Mouse (Mus musculus) midbrain, embryonic 15.5 days (tissue): ENCODE results near the gene Reep6. TPM values are rescaled to one million over a fixed set of nuclear protein-coding genes. Genes with fewer than 3 reads are reported as not detected.
A peak's percentile ranks its signal among the peaks of the same experiment; 100 is the strongest.

Experiments used
- ATAC-seq: fragments of 200-750 bp; cut with Nextera tagmentation; replicated peaks from 2 replicates; pipeline ENCODE4 v1.8.0; 2017; ENCODE audit warnings: moderate TSS enrichment
- H3K27ac ChIP-seq: fragments of 300-500 bp; sonication (generic); 2 replicates; pipeline ENCODE4 v1.5.1; 2015; ENCODE audit warnings: mild to moderate bottlenecking, inconsistent platforms
- H3K27me3 ChIP-seq: fragments of 300-500 bp; sonication (generic); replicated peaks from 2 replicates; pipeline ENCODE4 v1.6.1; 2015; ENCODE audit warnings: inconsistent platforms
- H3K36me3 ChIP-seq: fragments of 300-500 bp; sonication (generic); replicated peaks from 2 replicates; pipeline ENCODE4 v1.6.1; 2015; ENCODE audit warnings: inconsistent platforms
- H3K4me1 ChIP-seq: fragments of 300-500 bp; sonication (generic); 2 replicates; pipeline ENCODE4 v1.6.1; 2015; ENCODE audit warnings: inconsistent platforms
- H3K4me2 ChIP-seq: fragments of 300-500 bp; sonication (generic); 2 replicates; pipeline ENCODE4 v1.6.1; 2015; ENCODE audit warnings: inconsistent platforms, mild to moderate bottlenecking, moderate library complexity
- H3K4me3 ChIP-seq: fragments of 300-500 bp; sonication (generic); 2 replicates; pipeline ENCODE4 v1.5.1; 2015; ENCODE audit warnings: mild to moderate bottlenecking, inconsistent platforms
- H3K9ac ChIP-seq: fragments of 300-500 bp; sonication (generic); 2 replicates; pipeline ENCODE4 v1.6.1; 2015; ENCODE audit warnings: mild to moderate bottlenecking, inconsistent platforms
- H3K9me3 ChIP-seq: fragments of 300-500 bp; sonication (generic); 2 replicates; pipeline ENCODE4 v1.6.1; 2016; ENCODE audit warnings: inconsistent platforms
- WGBS: fragments of 180-500 bp; shearing (Covaris S2); methylation state at CpG from one replicate; pipeline ENCODE4 v1.1.7; 2015; ENCODE audit warnings: mixed read lengths; 5-methylcytosine and 5-hydroxymethylcytosine counted together
- microRNA-seq: library from miRNA; unstranded; fragments of <30 nt; microRNA quantifications from one replicate; pipeline ENCODE4, GENCODE M21; 2016
- polyA plus RNA-seq: library from polyadenylated mRNA; unstranded; fragments of >200 nt; fragmentation: Nextera tagmentation; extraction: Ambion mirVana; gene quantifications from 2 replicates; pipeline ENCODE4 v1.2.1, GENCODE M21; 2015

Gene Reep6
- polyA plus RNA-seq, 1 experiment from 2014 or later: 5.5 TPM

DNA sequence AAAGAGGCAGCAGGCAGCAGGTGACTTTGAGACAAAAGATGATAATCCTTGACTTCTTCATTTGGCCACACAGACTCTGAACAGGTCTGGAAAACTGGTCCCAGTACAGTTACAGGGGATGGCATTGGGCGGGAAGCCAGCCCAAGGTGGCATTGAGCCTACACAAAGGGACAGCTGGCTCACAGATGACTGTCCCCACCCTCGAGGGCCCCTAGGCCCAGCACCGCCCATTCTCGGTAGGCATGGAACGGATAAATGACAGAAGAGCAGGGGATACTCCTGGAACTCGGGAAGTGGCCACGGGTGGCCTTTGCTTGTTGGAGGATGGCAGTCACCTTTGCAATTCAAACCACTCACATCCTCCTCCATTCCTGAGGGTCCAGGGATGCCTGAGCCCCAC lies 55.6 kb downstream of the Reep6 start:
- Histone ChIP-seq H3K4me2 (peak overlapping the region; percentile 69), H3K36me3 (peaks cover 26% of the 10 kb centered on the region), H3K9ac (peak overlapping the region; percentile 99), H3K4me3 (peak overlapping the region; percentile 95), H3K27ac (peak overlapping the region; percentile 96), H3K9me3 (no peaks in the 10 kb centered on the region), H3K4me1 (peaks cover 37% of the 10 kb centered on the region), H3K27me3 (no peaks in the 10 kb centered on the region)
- WGBS: 4% methylated on average over 7 of the region's 7 CpGs
- peak; percentile 0; the same call in 1 of the 2 replicates for ATAC-seq

Small RNA genes lying within 50 kb of the gene (microRNA-seq; reads per million reads assigned to microRNA genes)
- gene Gm22721: not detected

Other genes starting within 250 kb of the Reep6 start
- 13.8 and 16.8 TPM in 2 replicates for gene Sbno2, start 224.4 kb upstream of the Reep6 start, polyA plus RNA-seq
- 19.6 and 20.5 TPM in 2 replicates for gene Stk11, start 214.2 kb upstream of the Reep6 start, polyA plus RNA-seq
- gene Atp5d, start 191.3 kb upstream of the Reep6 start, polyA plus RNA-seq: 444 and 468 TPM in 2 replicates
- gene Cbarp, start 189.1 kb upstream of the Reep6 start, polyA plus RNA-seq: 65.7 and 66.9 TPM in 2 replicates
- 29.5 and 29.9 TPM in 2 replicates for gene Midn, start 181.7 kb upstream of the Reep6 start, polyA plus RNA-seq
- gene Cirbp, start 164.0 kb upstream of the Reep6 start, polyA plus RNA-seq: 364 and 392 TPM in 2 replicates
- gene 1600002K03Rik, start 157.0 kb upstream of the Reep6 start, polyA plus RNA-seq: 13.3 and 14.7 TPM in 2 replicates
- 53.4 and 54.6 TPM in 2 replicates for gene Efna2, start 150.5 kb upstream of the Reep6 start, polyA plus RNA-seq
- gene Mum1, start 103.5 kb upstream of the Reep6 start, polyA plus RNA-seq: 56.4 and 59.5 TPM in 2 replicates
- gene Ndufs7, start 80.8 kb upstream of the Reep6 start, polyA plus RNA-seq: 290 and 305 TPM in 2 replicates
- 16.8 and 18.9 TPM in 2 replicates for gene Gamt, start 68.9 kb upstream of the Reep6 start, polyA plus RNA-seq
- 60.5 and 60.8 TPM in 2 replicates for gene Dazap1, start 68.5 kb upstream of the Reep6 start, polyA plus RNA-seq
- 516 and 528 TPM in 2 replicates for gene Rps15, start 37.5 kb upstream of the Reep6 start, polyA plus RNA-seq
- gene Apc2, start 34.0 kb upstream of the Reep6 start, polyA plus RNA-seq: 223 and 247 TPM in 2 replicates
- 25.4 and 28.0 TPM in 2 replicates for gene 2310011J03Rik, start 9.4 kb upstream of the Reep6 start, polyA plus RNA-seq
- 4.4 and 5.8 TPM in 2 replicates for gene Pcsk4, start 455 bp upstream of the Reep6 start, polyA plus RNA-seq
- gene Adamtsl5, start 18.5 kb downstream of the Reep6 start, polyA plus RNA-seq: 0.67 and 0.79 TPM in 2 replicates
- 6.2 TPM in 2 replicates for gene Plk5, start 26.5 kb downstream of the Reep6 start, polyA plus RNA-seq
- gene Mex3d, start 57.7 kb downstream of the Reep6 start, polyA plus RNA-seq: 18.3 and 18.8 TPM in 2 replicates
- 227 and 250 TPM in 2 replicates for gene Mbd3, start 69.6 kb downstream of the Reep6 start, polyA plus RNA-seq
- 581 and 629 TPM in 2 replicates for gene Uqcr11, start 76.9 kb downstream of the Reep6 start, polyA plus RNA-seq
- gene Tcf3, start 103.7 kb downstream of the Reep6 start, polyA plus RNA-seq: 44.9 and 55.8 TPM in 2 replicates
- 1.9 and 2.6 TPM in 2 replicates for gene Onecut3, start 164.9 kb downstream of the Reep6 start, polyA plus RNA-seq
- gene Atp8b3, start 209.2 kb downstream of the Reep6 start, polyA plus RNA-seq: 0.90 and 1.2 TPM in 2 replicates
- gene Rexo1, start 231.6 kb downstream of the Reep6 start, polyA plus RNA-seq: 33.9 and 35.0 TPM in 2 replicates
- 6.0 and 6.3 TPM in 2 replicates for gene Klf16, start 247.4 kb downstream of the Reep6 start, polyA plus RNA-seq